Mouse (Mus musculus) frontal cortex, adult 2 months (tissue): ENCODE measurements around the gene Dpep2nb. TPM values are rescaled to one million over a fixed set of nuclear protein-coding genes. Genes with fewer than 3 reads are reported as not detected.
A peak's percentile ranks its signal among the peaks of the same experiment; 100 is the strongest.
"Not testable (repeated sequence)": the region's sequence is repeated elsewhere in the genome, so short reads cannot be mapped to it uniquely, and the experiment has no call there.

ENCODE experiments used
- DNase-seq, 2 experiments: peaks; one replicate each; pipeline ENCODE4 v3.0.0; 2022; ENCODE audit warnings: low spot score in 1 of 2; ENCODE audit errors: extremely low spot score in 1 of 2
- polyA plus RNA-seq: library from polyadenylated mRNA; depleted of rRNA; stranded (reverse); fragments of >200 nt; gene quantifications from 2 replicates; pipeline ENCODE4 v1.2.3, GENCODE M21; 2012; rRNA removed

Dpep2nb gene
- polyA plus RNA-seq = not detected in 2 replicates

GRCm38 (mm10) chr8:106005875-106006274 lies at the start of gene Dpep2nb:
Dpep2nb (minus strand) TSS chr8:106005975.
- DNase-seq = no peak

- DNase-seq = no peak
Measured at GRCm38 (mm10) chr8:106055038-106055437, 49.3 kb upstream of the Dpep2nb start.

DNA sequence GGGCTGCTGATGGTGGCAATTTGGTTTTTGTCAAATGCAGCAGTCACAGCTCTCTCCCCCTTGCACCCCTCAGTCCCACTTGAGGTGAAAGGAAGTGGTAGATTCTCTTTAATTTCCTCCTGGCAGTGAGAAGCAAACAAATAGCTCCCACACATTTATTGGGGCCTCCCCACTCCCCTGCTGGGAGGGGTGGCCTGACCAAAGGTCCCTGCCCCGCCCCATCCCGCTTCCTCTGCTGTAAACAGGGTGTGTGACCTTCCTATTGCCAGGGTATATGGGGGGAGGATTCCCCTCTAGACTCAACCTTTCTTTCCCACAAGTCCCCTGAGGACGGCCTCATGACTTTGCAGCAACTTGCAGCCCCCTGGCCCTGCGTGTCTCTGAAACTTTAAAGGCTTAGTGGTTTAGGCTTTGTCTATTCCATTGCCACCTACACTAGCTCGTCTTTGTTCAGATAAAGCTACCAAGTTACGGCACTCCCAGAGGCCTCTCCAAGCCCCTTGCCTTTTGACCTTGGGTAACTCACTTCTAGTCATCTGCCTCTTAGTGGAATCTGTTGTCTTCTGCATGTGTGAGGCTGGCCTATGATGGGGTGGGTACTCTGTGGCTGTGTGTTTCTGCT lies 48.5 kb upstream of the Dpep2nb start:
- no peak for DNase-seq

- DNase-seq = no peak
Measured at GRCm38 (mm10) chr8:106052510-106053089, 46.8 kb upstream of the Dpep2nb start.

DNA sequence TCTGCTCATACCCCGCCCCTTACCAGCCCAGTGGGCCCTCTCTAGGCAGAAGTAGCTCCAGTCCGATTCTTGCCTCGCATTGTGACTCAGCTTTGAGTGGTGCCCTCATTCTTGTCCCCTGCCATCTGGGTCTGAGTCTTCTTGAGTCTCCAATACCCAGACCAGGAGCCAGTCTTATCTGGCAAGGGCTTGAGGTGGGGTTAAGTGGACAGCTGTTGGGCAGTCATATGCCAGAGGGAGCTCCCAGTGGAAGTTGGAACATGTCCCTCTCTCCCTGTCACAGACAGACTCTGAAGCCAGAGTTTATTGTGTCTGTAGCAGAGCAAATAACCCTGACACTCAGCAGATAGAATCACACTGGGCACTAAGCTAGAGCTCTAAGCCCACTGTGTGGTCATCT lies 45.3 kb upstream of the Dpep2nb start:
- no peak for DNase-seq

GRCm38 (mm10) chr8:106049840-106050239 lies 44.1 kb upstream of the Dpep2nb start:
- no peak for DNase-seq

- no peak for DNase-seq
Measured at GRCm38 (mm10) chr8:106047854-106048630, 42.3 kb upstream of the Dpep2nb start.

DNA sequence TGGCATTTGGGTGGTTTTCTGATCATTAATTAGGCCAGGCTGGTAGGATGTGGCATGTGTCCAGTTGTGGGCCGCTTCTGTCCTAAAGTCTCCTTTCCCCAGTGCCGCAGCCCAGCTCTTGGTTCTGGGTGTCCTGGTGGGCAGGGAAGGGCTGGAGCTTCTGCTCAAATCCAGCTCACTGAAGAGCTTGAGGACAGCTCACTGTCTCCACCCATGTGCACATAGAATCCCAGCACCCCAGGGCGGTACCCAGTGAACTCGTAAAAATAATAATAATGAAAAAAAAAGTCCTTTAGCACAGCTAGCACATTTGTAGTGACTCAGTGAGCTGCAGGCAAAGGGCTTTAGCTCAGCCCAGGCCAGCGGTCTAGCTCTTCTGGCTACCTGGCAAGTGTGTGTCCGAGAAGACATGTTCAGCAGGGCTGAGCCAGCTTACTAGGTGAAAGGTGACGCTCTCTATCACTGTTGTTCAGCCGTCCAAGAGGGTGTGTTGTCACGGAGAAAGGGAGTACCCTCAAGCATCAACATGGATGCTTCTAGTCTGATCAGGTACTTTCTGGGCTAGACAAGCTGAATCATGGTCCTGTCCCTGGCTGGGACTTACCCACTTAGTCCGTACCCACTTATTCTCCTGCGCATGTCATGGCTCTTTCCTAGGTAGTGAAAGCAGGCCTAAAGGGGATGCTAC lies 41.2 kb upstream of the Dpep2nb start:
- DNase-seq = no peak

DNA sequence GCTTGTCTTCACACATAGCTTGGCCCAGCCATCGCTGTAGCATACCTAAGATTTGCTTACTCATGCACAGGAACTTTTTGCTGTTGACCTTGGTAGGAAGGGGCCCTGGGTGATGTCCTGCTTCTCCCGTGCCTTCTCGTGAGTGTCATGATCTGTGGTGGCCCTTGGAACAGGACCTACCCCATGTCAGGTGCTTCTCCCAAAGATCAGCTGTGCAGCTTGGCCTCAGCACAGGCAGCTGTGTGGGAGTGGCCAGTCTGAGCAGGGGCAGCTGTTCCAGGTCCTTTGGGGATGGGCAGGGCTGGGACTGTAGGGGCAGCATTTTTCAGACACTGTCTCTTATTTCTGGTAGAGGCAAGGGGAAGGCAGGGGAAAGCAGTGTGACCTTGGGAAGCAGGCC lies 38.4 kb upstream of the Dpep2nb start:
- no peak for DNase-seq

DNA sequence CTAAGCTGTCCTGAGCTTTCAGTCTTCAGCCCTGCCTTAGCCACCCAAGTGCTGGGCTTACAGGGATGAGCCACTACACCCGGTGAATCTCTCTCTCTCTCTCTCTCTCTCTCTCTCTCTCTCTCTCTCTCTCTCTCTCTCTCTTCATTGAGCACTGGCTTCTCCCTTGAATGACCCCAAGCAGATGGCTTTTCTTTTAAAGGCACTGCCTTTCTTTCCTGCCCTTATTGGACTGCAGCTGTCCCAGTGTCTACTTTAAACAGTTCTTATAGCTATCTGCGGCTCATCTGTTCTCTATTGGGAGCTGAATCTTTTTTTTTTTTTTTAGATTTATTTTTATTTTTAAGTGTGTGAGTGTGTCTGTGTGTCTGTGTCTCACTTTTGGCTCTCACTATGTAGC lies 37.3 kb upstream of the Dpep2nb start:
- no peak for DNase-seq

DNA sequence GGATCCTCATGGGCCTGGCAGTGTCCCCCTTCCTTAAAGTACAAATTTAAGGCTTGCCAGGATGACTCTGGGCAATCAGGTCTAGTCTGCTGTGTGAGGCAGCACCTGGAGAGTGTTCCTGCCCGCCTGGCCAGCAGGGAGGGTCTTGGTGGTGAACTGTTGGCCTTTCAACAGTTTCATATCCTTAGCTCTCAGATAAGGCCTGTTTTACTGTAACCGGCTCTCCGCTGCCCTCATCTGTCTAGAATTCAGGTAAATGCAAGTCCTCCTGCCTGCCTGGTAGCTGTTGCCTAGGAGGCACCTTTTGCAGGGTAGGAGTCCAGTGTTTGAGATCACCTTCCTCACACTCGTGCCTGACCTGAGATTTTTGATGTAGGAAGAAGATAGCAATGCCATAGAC lies 34.4 kb upstream of the Dpep2nb start:
- DNase-seq = no peak

GRCm38 (mm10) chr8:106039605-106040004 lies 33.8 kb upstream of the Dpep2nb start:
- DNase-seq = no peak

DNA sequence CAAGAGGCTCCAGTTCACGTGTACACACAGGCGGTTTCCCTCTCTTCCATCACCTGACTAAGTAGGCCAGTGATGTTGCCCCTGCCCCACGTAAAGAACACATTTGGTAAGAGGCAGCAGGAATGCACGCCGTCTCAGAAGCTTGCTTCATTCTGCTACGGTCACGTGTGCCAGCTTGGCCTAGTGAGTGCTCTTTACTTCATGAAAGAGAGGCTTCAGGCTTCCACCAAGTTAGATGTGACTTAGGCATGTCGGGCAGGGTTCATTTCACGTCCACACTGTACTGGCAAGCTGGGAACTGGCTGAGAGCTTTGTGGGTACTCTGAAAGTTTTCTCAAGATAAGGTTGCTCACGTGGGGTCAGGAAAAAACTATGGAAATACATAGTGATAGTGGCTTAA lies 32.9 kb upstream of the Dpep2nb start:
- no peak for DNase-seq

DNA sequence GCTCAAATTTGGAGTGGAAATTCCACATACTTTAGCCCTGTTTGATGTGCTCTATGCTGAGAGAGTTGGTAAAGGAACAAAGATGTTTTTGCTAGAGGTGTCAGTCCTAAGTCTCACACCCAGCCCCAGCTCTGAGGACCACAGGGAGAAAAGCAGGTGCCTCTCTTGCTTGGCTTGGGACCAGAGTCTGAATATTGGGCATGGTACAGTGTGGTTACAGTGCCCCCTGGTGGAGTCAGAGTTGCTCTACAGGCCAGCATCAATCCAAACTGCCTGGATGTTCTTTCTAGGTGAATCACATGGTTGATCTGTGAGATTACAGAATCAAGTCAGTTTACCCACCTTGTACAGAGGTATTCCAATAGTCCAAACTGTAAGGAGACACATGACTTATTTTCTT lies 16.7 kb upstream of the Dpep2nb start:
- DNase-seq = peak; percentile 23 to 93

GRCm38 (mm10) chr8:106018039-106018438 lies 12.3 kb upstream of the Dpep2nb start:
- no peak for DNase-seq

DNA sequence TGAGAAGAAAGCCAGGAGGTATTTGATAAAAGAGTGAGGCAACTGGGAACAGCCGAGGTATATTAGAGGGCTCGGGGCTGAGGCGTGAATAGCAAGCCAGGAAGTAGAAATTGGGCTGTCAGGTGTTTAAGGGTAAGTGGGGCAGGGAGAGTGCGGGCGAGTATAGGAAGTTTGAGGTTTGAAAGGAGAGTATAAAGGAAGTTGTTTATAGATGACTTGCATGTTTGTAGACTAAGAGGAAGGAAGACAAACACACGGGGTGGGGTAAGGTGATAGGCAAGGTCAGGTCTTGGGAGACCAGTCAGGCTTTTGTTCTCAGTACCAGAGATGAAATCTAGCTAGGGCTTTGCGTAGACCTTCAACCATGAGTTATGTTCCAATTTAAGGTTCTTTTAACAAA lies 11.4 kb upstream of the Dpep2nb start:
- no peak for DNase-seq

DNA sequence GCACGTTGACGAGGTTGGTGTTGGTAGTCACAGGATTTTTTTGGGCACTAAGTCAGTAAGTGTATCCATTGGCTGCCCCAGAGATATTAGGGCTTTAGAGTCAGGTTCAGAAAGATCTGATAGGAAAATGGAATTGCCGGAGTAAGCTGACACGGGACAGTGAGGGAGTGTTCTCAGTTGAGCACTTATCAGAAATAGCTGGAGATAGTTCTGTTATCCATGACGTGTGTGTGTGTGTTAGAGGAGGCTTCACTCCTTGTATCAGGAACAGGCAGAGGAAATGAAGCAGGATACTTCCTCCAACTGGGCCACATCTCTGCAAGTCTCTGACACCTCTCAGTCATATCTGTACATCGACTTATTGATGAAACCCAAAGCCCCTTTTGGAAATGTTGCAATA lies 10.5 kb upstream of the Dpep2nb start:
- no peak for DNase-seq

DNA sequence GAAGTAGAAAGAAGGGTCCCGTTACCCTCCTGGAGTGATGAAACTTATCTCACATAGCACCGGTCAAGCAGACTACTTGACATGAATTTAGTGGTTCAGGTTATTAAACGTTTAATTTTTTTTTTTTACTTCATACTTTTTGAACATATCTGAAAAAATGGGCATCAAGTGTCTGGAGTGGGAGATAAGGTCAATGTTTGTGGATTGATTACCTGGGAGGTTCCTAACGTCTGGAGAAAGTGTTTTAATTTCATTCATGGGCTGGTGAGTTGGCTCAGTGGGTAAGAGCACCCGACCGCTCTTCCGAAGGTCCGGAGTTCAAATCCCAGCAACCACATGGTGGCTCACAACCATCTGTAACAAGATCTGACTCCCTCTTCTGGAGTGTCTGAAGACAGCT lies 6.4 kb upstream of the Dpep2nb start:
- not testable (repeated sequence) for DNase-seq

DNA sequence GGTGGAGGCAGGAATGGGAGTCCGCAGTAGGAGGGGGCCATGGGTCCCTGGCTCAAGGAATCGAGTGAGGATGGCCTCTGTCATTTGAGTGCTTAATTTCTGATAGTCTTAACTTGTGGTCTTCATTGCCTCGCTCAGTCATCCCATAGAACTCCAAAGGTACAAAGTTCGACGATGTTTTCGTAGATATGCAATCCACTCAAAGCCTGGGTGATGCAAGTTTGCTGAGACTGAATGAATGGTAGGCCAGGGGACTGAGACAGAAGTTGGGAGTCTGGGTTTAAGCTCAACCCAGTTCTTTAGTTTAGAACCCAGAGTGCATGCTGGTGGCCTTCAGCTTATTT lies 5.8 kb upstream of the Dpep2nb start, which contains the start of gene Ddx28:
TSS of gene Ddx28 (minus strand) at position 240 of the 344 bp plus-strand sequence.
- no peak for DNase-seq

DNA sequence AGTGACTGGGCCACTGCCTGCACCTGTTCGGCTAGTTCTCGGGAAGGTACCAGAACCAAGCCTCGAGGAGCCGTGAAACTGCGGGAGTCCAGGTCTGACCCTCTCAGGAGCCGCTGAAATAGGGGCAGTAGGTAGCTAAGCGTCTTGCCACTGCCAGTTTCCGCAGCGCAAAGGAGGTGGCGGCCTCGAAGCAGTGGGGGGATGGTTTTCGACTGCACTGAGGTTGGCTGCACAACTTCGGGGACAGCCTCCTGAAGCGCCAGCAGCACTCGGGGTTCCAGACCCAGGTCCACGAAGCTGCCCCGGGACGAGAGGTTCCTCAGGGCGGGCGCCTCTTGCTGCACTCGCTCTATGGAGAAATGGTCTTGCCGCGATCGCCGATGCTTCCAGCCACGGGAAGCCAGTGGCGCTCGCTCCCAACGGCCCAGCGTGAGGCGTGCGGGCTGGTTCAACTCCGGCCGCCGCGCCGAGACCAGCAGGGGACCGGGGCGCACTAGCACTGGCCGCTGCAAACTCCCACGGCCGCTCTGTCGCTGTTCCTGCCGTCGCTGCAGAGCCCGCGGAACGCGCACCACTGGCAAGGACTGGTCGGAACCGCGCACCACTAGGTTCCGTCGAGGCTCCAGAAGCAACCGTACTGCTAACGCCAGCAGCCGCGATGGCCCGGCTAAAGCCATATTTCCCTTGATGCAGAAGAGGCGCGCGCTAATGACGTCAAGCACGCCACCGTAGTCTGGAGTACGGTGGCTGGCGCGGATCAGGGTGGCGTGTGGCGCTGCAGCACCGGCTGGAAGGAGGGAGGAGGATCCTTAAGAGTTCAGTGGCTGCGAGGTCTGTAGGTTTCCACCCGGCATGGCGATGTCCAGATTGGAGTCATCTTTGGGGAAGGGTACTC lies 5.2 kb upstream of the Dpep2nb start:
- peak; percentile 86 to 96 for DNase-seq
